Mouse (Mus musculus): Measurements from ENCODE around the gene Tmod4.
"Not testable (repeated sequence)": the region's sequence is repeated elsewhere in the genome, so short reads cannot be mapped to it uniquely, and the experiment has no call there.

- not testable (repeated sequence) for TF ChIP-seq E2F4 (IDR thresholded peaks at IDR 0.05; ENCODE audit: insufficient read depth); POLR2A (IDR thresholded peaks at IDR 0.05; ENCODE audit: insufficient read length, low read depth); USF1 (IDR thresholded peaks at IDR 0.05; ENCODE audit: low read depth); TCF12 (IDR thresholded peaks at IDR 0.05; ENCODE audit: insufficient read depth, poor library complexity, severe bottlenecking); MAX (IDR thresholded peaks at IDR 0.05; ENCODE audit: low read depth); TCF3 (IDR thresholded peaks at IDR 0.05; ENCODE audit: insufficient read length, low read depth)
Observed at GRCm38 (mm10) chr3:95134133-95134532, 9.9 kb downstream of the Tmod4 start.

Measured in myocyte (in vitro differentiated cells).